Mouse (Mus musculus) myocyte (in vitro differentiated cells): Measurements from ENCODE around the gene Zfp512. TPM values are rescaled to one million over a fixed set of nuclear protein-coding genes. Genes with fewer than 3 reads are reported as not detected.

Source experiments
- H3K27me3 ChIP-seq: one replicate; pipeline ENCODE4 v1.6.1; 2011; ENCODE audit not compliant: control insufficient read depth, insufficient read depth, insufficient read length
- H3K36me3 ChIP-seq: one replicate; pipeline ENCODE4 v1.6.1; 2011; ENCODE audit not compliant: control insufficient read depth, insufficient read depth
- H3K4me2 ChIP-seq: one replicate; pipeline ENCODE4 v1.6.1; 2011; ENCODE audit warnings: low read depth, control low read depth
- H3K4me3 ChIP-seq: one replicate; pipeline ENCODE4 v1.5.1; 2011; ENCODE audit warnings: mild to moderate bottlenecking, control low read depth, moderate library complexity
- H3K79me2 ChIP-seq: one replicate; pipeline ENCODE4 v1.6.1; 2011; ENCODE audit not compliant: control insufficient read depth, insufficient read depth
- H3ac ChIP-seq: one replicate; pipeline ENCODE4 v1.6.1; 2011; ENCODE audit not compliant: control insufficient read depth, insufficient read length
- CEBPB ChIP-seq: IDR thresholded peaks from 2 replicates; pipeline ENCODE4 v1.6.1; 2011; ENCODE audit warnings: mild to moderate bottlenecking, moderate library complexity; ENCODE audit not compliant: poor library complexity, insufficient read depth, severe bottlenecking
- E2F4 ChIP-seq: IDR thresholded peaks from one replicate; pipeline ENCODE4 v1.6.1; 2011; ENCODE audit warnings: mild to moderate bottlenecking, control low read depth, moderate library complexity; ENCODE audit not compliant: insufficient read depth
- MAX ChIP-seq: IDR thresholded peaks from one replicate; pipeline ENCODE4 v1.6.1; 2011; ENCODE audit warnings: low read depth, mild to moderate bottlenecking, control low read depth
- MYOD1 ChIP-seq, 3 experiments: IDR thresholded peaks; one replicate each; pipeline ENCODE4 v1.6.1; 2011; ENCODE audit warnings: control low read depth in 2 of 3, low read depth in 2 of 3, mild to moderate bottlenecking in 2 of 3, moderate library complexity in 1 of 3; ENCODE audit not compliant: insufficient read length in 2 of 3, control insufficient read depth in 1 of 3
- MYOG ChIP-seq, 3 experiments: IDR thresholded peaks; one replicate each; pipeline ENCODE4 v1.6.1; 2011; ENCODE audit warnings: control low read depth in 2 of 3, low read depth in 2 of 3, mild to moderate bottlenecking in 2 of 3; ENCODE audit not compliant: insufficient read length in 2 of 3, control insufficient read depth in 1 of 3, insufficient read depth in 1 of 3
- POLR2A ChIP-seq: IDR thresholded peaks from one replicate; pipeline ENCODE4 v1.6.1; 2011; ENCODE audit warnings: low read depth, mild to moderate bottlenecking, control low read depth, moderate library complexity; ENCODE audit not compliant: insufficient read length
- POLR2AphosphoS2 ChIP-seq: IDR thresholded peaks from one replicate; pipeline ENCODE4 v1.6.1; 2011; ENCODE audit warnings: low read depth, control low read depth; ENCODE audit not compliant: insufficient read length
- REST ChIP-seq: IDR thresholded peaks from one replicate; pipeline ENCODE4 v1.6.1; 2011; ENCODE audit warnings: mild to moderate bottlenecking, control low read depth, moderate library complexity; ENCODE audit not compliant: insufficient read depth, insufficient read length
- SRF ChIP-seq: IDR thresholded peaks from one replicate; pipeline ENCODE4 v1.6.1; 2011; ENCODE audit warnings: low read depth; ENCODE audit not compliant: control insufficient read depth, insufficient read length
- TCF12 ChIP-seq: IDR thresholded peaks from one replicate; pipeline ENCODE4 v1.6.1; 2011; ENCODE audit warnings: mild to moderate bottlenecking, control low read depth; ENCODE audit not compliant: poor library complexity, insufficient read depth, severe bottlenecking
- TCF3 ChIP-seq: IDR thresholded peaks from one replicate; pipeline ENCODE4 v1.6.1; 2011; ENCODE audit warnings: low read depth, control low read depth; ENCODE audit not compliant: insufficient read length
- USF1 ChIP-seq: IDR thresholded peaks from one replicate; pipeline ENCODE4 v1.6.1; 2011; ENCODE audit warnings: low read depth, mild to moderate bottlenecking, control low read depth, moderate library complexity
- polyA plus RNA-seq: library from polyadenylated mRNA; unstranded; fragments of >200 nt; fragmentation: generic; extraction: Trizol; gene quantifications from one replicate; pipeline ENCODE4 v1.2.1, GENCODE M21; 2012; ENCODE audit warnings: missing spikeins

Zfp512 gene
- polyA plus RNA-seq, 1 experiment, result 12.8 TPM

DNA sequence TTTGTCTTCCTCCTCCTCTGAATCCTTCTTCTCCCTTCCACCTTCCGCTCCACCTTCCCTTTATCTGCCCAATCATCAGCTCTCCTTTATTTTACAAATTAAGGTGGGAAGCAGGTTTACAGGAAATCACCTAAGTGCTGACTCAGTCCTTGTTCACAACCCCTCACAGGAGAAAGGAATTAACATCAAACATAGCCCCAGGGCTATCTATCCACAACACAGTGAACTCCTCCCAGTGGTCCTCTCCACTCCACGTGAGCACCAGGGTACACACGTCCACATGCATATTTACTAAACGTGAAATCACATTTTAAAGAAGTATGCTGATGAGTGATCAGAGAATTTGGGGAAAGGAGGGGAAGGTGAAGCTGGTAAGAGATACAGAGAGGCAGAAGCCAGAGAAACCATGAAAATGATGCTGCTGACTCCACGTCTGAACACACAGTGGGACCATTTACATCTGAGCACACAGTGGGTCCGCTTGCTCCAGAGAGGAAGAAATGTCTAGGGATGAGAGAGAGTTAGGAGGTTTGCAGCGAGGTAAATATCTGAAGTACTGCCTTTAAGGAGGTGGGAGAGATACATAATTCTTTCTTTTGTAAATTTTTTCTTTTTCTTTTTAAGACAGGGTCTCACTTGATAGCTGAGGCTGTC lies 37.0 kb downstream of the Zfp512 start:
- Histone ChIP-seq H3K4me3 (no peak overlapping the region), H3ac (no peak overlapping the region), H3K36me3 (no peaks in the 10 kb centered on the region), H3K4me2 (no peak overlapping the region), H3K79me2 (no peaks in the 10 kb centered on the region), H3K27me3 (no peaks in the 10 kb centered on the region)
- TF ChIP-seq POLR2A (no peak), USF1 (no peak), POLR2AphosphoS2 (no peak), MYOG (IDR thresholded peaks at IDR 0.05; ENCODE audit: control insufficient read depth in 1 of 3, insufficient read depth in 1 of 3, insufficient read length in 2 of 3, low read depth in 2 of 3) (no peak), REST (no peak), TCF12 (no peak), TCF3 (no peak), MYOD1 (IDR thresholded peaks at IDR 0.05; ENCODE audit: control insufficient read depth in 1 of 3, insufficient read length in 2 of 3, low read depth in 2 of 3) (no peak), CEBPB (no peak), SRF (no peak), MAX (no peak)

DNA sequence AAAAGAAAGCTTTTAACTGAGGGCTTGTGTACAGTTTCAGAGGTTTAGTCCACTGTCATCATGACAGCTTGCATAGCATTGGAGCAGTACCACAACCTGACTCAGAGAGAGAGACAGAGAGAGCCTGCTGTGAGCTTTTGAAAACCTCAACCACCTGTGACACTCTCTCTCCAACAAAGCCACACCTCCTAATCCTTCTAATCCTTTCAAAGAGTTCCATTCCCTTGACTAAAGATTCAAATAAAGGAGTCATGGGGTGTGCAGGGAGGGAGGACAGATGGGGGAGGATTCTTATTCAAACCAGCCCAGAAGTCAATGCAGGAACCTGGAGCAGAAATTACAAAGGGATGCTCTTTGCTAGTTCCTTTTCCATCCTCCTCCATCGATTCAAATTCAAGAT lies 39.8 kb downstream of the Zfp512 start:
- TF ChIP-seq POLR2A (no peak), MYOD1 (IDR thresholded peaks at IDR 0.05; ENCODE audit: control insufficient read depth in 1 of 3, insufficient read length in 2 of 3, low read depth in 2 of 3) (no peak), MAX (no peak), TCF12 (no peak), USF1 (no peak), E2F4 (no peak), SRF (no peak), POLR2AphosphoS2 (no peak), TCF3 (no peak), REST (no peak), CEBPB (no peak), MYOG (IDR thresholded peaks at IDR 0.05; ENCODE audit: control insufficient read depth in 1 of 3, insufficient read depth in 1 of 3, insufficient read length in 2 of 3, low read depth in 2 of 3) (no peak)
- Histone ChIP-seq H3K27me3 (no peaks in the 10 kb centered on the region), H3K4me2 (no peak overlapping the region), H3K4me3 (no peak overlapping the region), H3ac (no peak overlapping the region), H3K36me3 (peaks cover 5% of the 10 kb centered on the region), H3K79me2 (peaks cover 5% of the 10 kb centered on the region)

DNA sequence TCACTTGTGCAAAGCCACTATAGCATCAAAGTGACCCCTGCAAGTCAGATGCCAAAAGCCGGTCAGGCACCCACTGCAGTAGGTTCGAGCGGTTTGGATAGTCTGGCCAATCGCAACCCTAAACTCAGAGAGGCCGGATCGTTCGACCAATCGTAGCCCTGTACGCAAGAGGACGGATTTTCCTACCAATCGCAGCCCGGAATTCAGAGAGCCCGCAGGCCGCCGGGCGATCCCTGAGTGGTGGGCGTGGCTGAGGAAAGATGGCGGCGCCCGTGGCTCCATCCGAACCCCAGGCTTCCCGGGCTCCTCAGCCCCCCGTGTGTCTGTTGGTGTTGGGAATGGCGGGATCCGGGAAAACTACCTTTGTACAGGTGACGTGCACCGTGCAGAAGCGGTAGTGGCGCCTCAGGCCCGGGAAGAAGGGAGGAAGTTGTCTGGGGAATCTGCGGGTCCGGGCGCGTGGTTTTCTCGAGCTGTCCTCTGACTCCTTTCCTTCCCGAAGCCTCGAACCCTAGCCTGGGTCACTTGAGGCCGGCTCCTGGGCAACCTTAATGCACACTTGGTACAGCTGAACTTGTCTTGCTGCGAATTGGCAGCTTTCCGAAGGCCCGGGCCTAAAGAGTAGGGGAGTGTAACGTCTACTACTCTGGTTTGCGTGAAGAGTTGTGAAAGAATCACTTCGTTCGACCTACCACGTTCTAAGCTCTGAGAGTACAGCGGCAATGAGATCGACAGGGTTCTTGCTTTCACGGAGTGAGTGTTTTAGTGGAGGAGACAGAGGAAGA lies 42.5 kb downstream of the Zfp512 start, which contains the start of gene Gpn1:
TSS of gene Gpn1 (plus strand) at position 229 of the 785 bp plus-strand sequence.
- H3K4me3 ChIP-seq, result peak within 1 kb of the TSS; percentile 59
- H3K27me3 ChIP-seq, result no peaks in the 10 kb centered on the region
- TF ChIP-seq POLR2AphosphoS2 (peak; percentile 31), USF1 (no peak), POLR2A (peak; percentile 68)
- H3K4me2 ChIP-seq, result peak within 1 kb of the TSS; percentile 83
- peaks cover 5% of the 10 kb centered on the region for H3K79me2 ChIP-seq
- H3K36me3 ChIP-seq, result peaks cover 13% of the 10 kb centered on the region
- peak within 1 kb of the TSS; percentile 31 for H3ac ChIP-seq

- no peaks in the 10 kb centered on the region for H3K27me3 ChIP-seq
- H3ac ChIP-seq, result no peak overlapping the region
- no peak overlapping the region for H3K4me3 ChIP-seq
- no peak overlapping the region for H3K4me2 ChIP-seq
- H3K36me3 ChIP-seq, result peaks cover 38% of the 10 kb centered on the region
- no peaks in the 10 kb centered on the region for H3K79me2 ChIP-seq
- TF ChIP-seq TCF3, result no peak
- TF ChIP-seq MYOG (IDR thresholded peaks at IDR 0.05; ENCODE audit: control insufficient read depth in 1 of 3, insufficient read depth in 1 of 3, insufficient read length in 2 of 3, low read depth in 2 of 3), result no peak
- no peak for TF ChIP-seq POLR2A
- TF ChIP-seq TCF12, result no peak
- no peak for TF ChIP-seq SRF
- TF ChIP-seq POLR2AphosphoS2, result no peak
- TF ChIP-seq USF1, result no peak
- no peak for TF ChIP-seq MYOD1 (IDR thresholded peaks at IDR 0.05; ENCODE audit: control insufficient read depth in 1 of 3, insufficient read length in 2 of 3, low read depth in 2 of 3)
- TF ChIP-seq MAX, result no peak
- TF ChIP-seq CEBPB, result no peak
- no peak for TF ChIP-seq E2F4
- TF ChIP-seq REST, result no peak
Measured at GRCm38 (mm10) chr5:31504843-31505242, 52.6 kb downstream of the Zfp512 start.
